ENCODE assay signal across 19 mouse cellular contexts in genomic region chr8:86042049-86042448, GRCm38 (mm10).
A peak's percentile ranks its signal among the peaks of the same experiment; 100 is the strongest.
DNase-seq lines count a peak whose midpoint lies in the region; ATAC-seq lines count a peak whose summit lies in the region.
"Had no signal": no experiment of that assay in that cellular context is flagged by ENCODE, and none has a peak within 500 bp of the region (broad histone marks: within the 10 kb centered on the region; RNA-seq: fewer than 3 reads in every experiment).

No protein-coding gene starts in this region.

- WGBS in heart, embryonic 10.5 days, result 20% methylated on average over 2 of the region's 2 CpGs
- 14% methylated on average over 2 of the region's 2 CpGs for WGBS in midbrain, embryonic 13.5 days
- WGBS in midbrain, embryonic 10.5 days, result 38% methylated on average over 2 of the region's 2 CpGs

- no peak overlapping the region for H3K9ac ChIP-seq in midbrain, embryonic 13.5 days (replicated peaks)
- H3K9ac ChIP-seq: embryonic facial prominence, embryonic 12.5 days; heart, embryonic 15.5 days; liver, embryonic 14.5 days; neural tube, embryonic 12.5 days had no signal

- no peak overlapping the region for H3K4me2 ChIP-seq in midbrain, embryonic 13.5 days (replicated peaks)
- H3K4me2 ChIP-seq: embryonic facial prominence, embryonic 12.5 days; heart, embryonic 15.5 days; neural tube, embryonic 12.5 days had no signal

- H3K36me3 ChIP-seq in heart, embryonic 10.5 days, result peaks cover 7% of the 10 kb centered on the region
- H3K36me3 ChIP-seq in midbrain, embryonic 13.5 days, result peaks cover 2% of the 10 kb centered on the region; the same call in 1 of the 2 replicates
- peaks cover 7% of the 10 kb centered on the region; the same call in 1 of the 2 replicates for H3K36me3 ChIP-seq in midbrain, embryonic 10.5 days
- H3K36me3 ChIP-seq: heart, embryonic 15.5 days; neural tube, embryonic 12.5 days had no signal

- no peaks in the 10 kb centered on the region for H3K27me3 ChIP-seq in heart, embryonic 10.5 days (ENCODE audit: insufficient read depth, poor library complexity, severe bottlenecking)
- H3K27me3 ChIP-seq in midbrain, embryonic 13.5 days, result no peaks in the 10 kb centered on the region
- H3K27me3 ChIP-seq in midbrain, embryonic 10.5 days (ENCODE audit: low read depth, poor library complexity, severe bottlenecking), result no peaks in the 10 kb centered on the region
- H3K27me3 ChIP-seq: embryonic facial prominence, embryonic 12.5 days; heart, embryonic 15.5 days; neural tube, embryonic 12.5 days had no signal

- ATAC-seq in midbrain, embryonic 13.5 days, result no peak
- ATAC-seq: activated CD4-positive, CD25-positive, alpha-beta regulatory T cell, adult 4 months had no signal

- peaks cover 13% of the 10 kb centered on the region for H3K4me1 ChIP-seq in heart, embryonic 10.5 days
- 0 out of 2 replicates have a peak, but pooled peaks cover 6% of the 10 kb centered on the region for H3K4me1 ChIP-seq in midbrain, embryonic 13.5 days (replicated peaks)
- H3K4me1 ChIP-seq in midbrain, embryonic 10.5 days, result peaks cover 4% of the 10 kb centered on the region; the same call in 1 of the 2 replicates
- H3K4me1 ChIP-seq: heart, embryonic 15.5 days had no signal

- no peaks in the 10 kb centered on the region for H3K9me3 ChIP-seq in heart, embryonic 10.5 days
- H3K9me3 ChIP-seq in midbrain, embryonic 13.5 days, result no peaks in the 10 kb centered on the region
- H3K9me3 ChIP-seq in midbrain, embryonic 10.5 days (replicated peaks), result no peaks in the 10 kb centered on the region
- H3K9me3 ChIP-seq: embryonic facial prominence, embryonic 12.5 days; heart, embryonic 15.5 days; neural tube, embryonic 12.5 days had no signal

- no peak for DNase-seq in heart, embryonic 10.5 days (ENCODE audit: low spot score)
- no peak for DNase-seq in heart, adult 18-20 months
- DNase-seq in midbrain, embryonic 10.5 days (ENCODE audit: low spot score), result no peak
- DNase-seq in embryo, embryonic 9.5 days (ENCODE audit: extremely low spot score), result peak; percentile 7
- DNase-seq in retina, embryonic 14.5 days (ENCODE audit: low spot score), result peak; percentile 50
- DNase-seq in T-cell, adult 2 months (ENCODE audit: low spot score), result no peak
- DNase-seq in cerebellum, adult 8-10 months, result no peak
- DNase-seq: adrenal gland, postnatal 14 days; B cell, adult 2 months; cerebellum, adult 9-11 months; kidney, postnatal 4 days; lung, postnatal 10 days had no signal

- H3K4me3 ChIP-seq in heart, embryonic 10.5 days, result no peak overlapping the region
- H3K4me3 ChIP-seq in midbrain, embryonic 13.5 days (replicated peaks), result no peak overlapping the region
- H3K4me3 ChIP-seq in midbrain, embryonic 10.5 days, result no peak overlapping the region
- H3K4me3 ChIP-seq: embryonic facial prominence, embryonic 12.5 days; heart, embryonic 15.5 days; neural tube, embryonic 12.5 days had no signal

- 0 out of 2 replicates have a peak overlapping the region, but pooled peaks have one; percentile 16 for H3K27ac ChIP-seq in heart, embryonic 10.5 days
- H3K27ac ChIP-seq in midbrain, embryonic 13.5 days, result 0 out of 2 replicates have a peak overlapping the region, but pooled peaks have one; percentile 30
- H3K27ac ChIP-seq in midbrain, embryonic 10.5 days (replicated peaks), result no peak overlapping the region
- H3K27ac ChIP-seq: embryonic facial prominence, embryonic 12.5 days; heart, embryonic 15.5 days; liver, embryonic 14.5 days; neural tube, embryonic 12.5 days; stomach, postnatal 0 days had no signal

Comparison
In these comparisons a context has a peak if more than half of its experiments do, and no peak if none do; other contexts are left out.
1. DNase-seq: peak in embryo, embryonic 9.5 days (single experiment) and retina, embryonic 14.5 days (single experiment); none in heart, embryonic 10.5 days (single experiment), heart, adult 18-20 months (0 of 2), midbrain, embryonic 10.5 days (single experiment), T-cell, adult 2 months (single experiment) and cerebellum, adult 8-10 months (single experiment).